In the genomic region with DNA sequence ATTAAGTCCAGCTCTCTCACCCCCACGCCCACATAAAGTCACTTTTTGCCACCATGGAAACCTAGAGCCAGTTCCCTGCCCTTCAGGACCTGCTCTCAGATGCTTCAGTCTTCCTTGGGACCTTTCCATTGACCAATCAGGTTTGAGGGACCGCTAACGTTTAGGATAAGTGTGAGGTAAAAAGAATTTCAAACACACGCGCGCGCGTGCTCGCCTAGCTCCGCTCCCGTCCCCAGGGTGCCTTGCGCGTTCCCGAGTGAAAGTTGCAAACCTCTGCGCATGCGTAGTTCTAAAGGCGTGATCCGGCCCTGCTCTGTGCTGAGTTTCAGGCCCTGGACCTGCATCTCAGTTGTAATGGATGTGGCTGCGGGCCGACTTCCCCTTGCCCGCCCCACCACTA, we compare ENCODE assay signal across 8 mouse cellular contexts. TPM values are rescaled to one million over a fixed set of nuclear protein-coding genes. Genes with fewer than 3 reads are reported as not detected.
DNase-seq lines count a peak whose midpoint lies in the region.

No protein-coding gene starts in this region.

- peaks cover 10% of the 10 kb centered on the region; the same call in 1 of the 2 replicates for H3K36me3 ChIP-seq in macrophage (ENCODE audit: inconsistent target)

- H3K79me2 ChIP-seq in macrophage (ENCODE audit: inconsistent target), result no peaks in the 10 kb centered on the region

- 46% methylated on average over 21 of the region's 21 CpGs for WGBS in macrophage (ENCODE audit: missing documents)

- no peak overlapping the region for H3K27ac ChIP-seq in macrophage

- peak overlapping the region; percentile 7; the same call in 1 of the 2 replicates for H3K4me3 ChIP-seq in macrophage (ENCODE audit: inconsistent target)

- DNase-seq in ZHBTc4 (ENCODE audit: low read depth, low spot score), result peak; percentile 92
- DNase-seq in embryo, embryonic 10 days (ENCODE audit: low spot score), result peak; percentile 83
- peak; percentile 70 for DNase-seq in gastrocnemius, postnatal 14 days
- peak; percentile 81 for DNase-seq in induced T-regulatory cell, adult 2 months (ENCODE audit: low read depth)
- DNase-seq in left cerebral cortex, postnatal 10 days (ENCODE audit: extremely low spot score in 1 of 2, low spot score in 2 of 2), result peak; percentile 59 to 82
- DNase-seq in retina, embryonic 14.5 days (ENCODE audit: low spot score), result peak; percentile 81
- DNase-seq in urinary bladder, adult 2 months (ENCODE audit: low spot score), result peak; percentile 52

- intact Hi-C loops in gastrocnemius, postnatal 14 days (cut with DNase I; ENCODE audit: low total_unique reads), result no loop called here
- intact Hi-C loops in left cerebral cortex, postnatal 10 days (cut with DNase I), result no loop called here

RNA-seq across cellular contexts. Expression of a gene that starts 12.6 kb away (rescaled TPM):
- 10 to 100 TPM; 12.3 to 14.7 TPM for total RNA-seq in gastrocnemius, postnatal 14 days (2021)
- total RNA-seq in left cerebral cortex, postnatal 10 days (2021), result 1 to 10 TPM; 3.6 to 4.3 TPM
- total RNA-seq in macrophage (2018; cell fraction: chromatin; rRNA removed), result 10 to 100 TPM in 23 of 26 experiments, 1 to 10 TPM in 3; 8.8 to 44.7 (median 18.2) TPM
- 10 to 100 TPM; 29.5 to 60.2 (median 39.2) TPM for total RNA-seq in macrophage (2018; cell fraction: cytosol; rRNA removed)
- 10 to 100 TPM; 19.2 to 45.2 (median 31.9) TPM for total RNA-seq in macrophage (2018; cell fraction: nucleus; rRNA removed)
- 19.8 to 35.9 TPM (median 33.6 TPM) in 3 replicates for polyA plus RNA-seq in macrophage (2018)
- 20.4 and 25.4 TPM in 2 replicates for polyA plus RNA-seq in urinary bladder, adult 2 months (2012; rRNA removed)

RNA-seq across cellular contexts. Expression of a gene that starts 36.4 kb away (rescaled TPM):
- 10 to 100 TPM; 12.0 to 12.3 TPM for total RNA-seq in gastrocnemius, postnatal 14 days (2021)
- 10 to 100 TPM; 21.7 to 22.6 TPM for total RNA-seq in left cerebral cortex, postnatal 10 days (2021)
- 1,000 to 10,000 TPM in 8 of 26 experiments, 100 to 1,000 TPM in 18; 115 to 1,272 (median 620) TPM for total RNA-seq in macrophage (2018; cell fraction: chromatin; rRNA removed)
- total RNA-seq in macrophage (2018; cell fraction: cytosol; rRNA removed), result 100 to 1,000 TPM in 12 of 26 experiments, 10 to 100 TPM in 14; 23.2 to 246 (median 81.8) TPM
- total RNA-seq in macrophage (2018; cell fraction: nucleus; rRNA removed), result 1,000 to 10,000 TPM in 2 of 26 experiments, 100 to 1,000 TPM in 24; 118 to 1,016 (median 437) TPM
- polyA plus RNA-seq in macrophage (2018), result 23.2 to 110 TPM (median 45.0 TPM) in 3 replicates
- 24.7 and 29.1 TPM in 2 replicates for polyA plus RNA-seq in urinary bladder, adult 2 months (2012; rRNA removed)

RNA-seq across cellular contexts. Expression of a gene that starts 36.6 kb away (rescaled TPM):
- total RNA-seq in gastrocnemius, postnatal 14 days (2021), result 1 to 10 TPM; 4.7 to 5.4 TPM
- total RNA-seq in left cerebral cortex, postnatal 10 days (2021), result 10 to 100 TPM; 66.8 to 69.0 TPM
- total RNA-seq in macrophage (2018; cell fraction: chromatin; rRNA removed), result 10 to 100 TPM; 27.8 to 95.4 (median 63.1) TPM
- total RNA-seq in macrophage (2018; cell fraction: cytosol; rRNA removed), result 10 to 100 TPM in 22 of 26 experiments, 1 to 10 TPM in 4; 8.4 to 18.4 (median 13.2) TPM
- 10 to 100 TPM; 33.8 to 86.0 (median 47.3) TPM for total RNA-seq in macrophage (2018; cell fraction: nucleus; rRNA removed)
- polyA plus RNA-seq in macrophage (2018), result 9.4 to 11.3 TPM (median 9.5 TPM) in 3 replicates
- polyA plus RNA-seq in urinary bladder, adult 2 months (2012; rRNA removed), result 8.5 and 9.6 TPM in 2 replicates

RNA-seq across cellular contexts. Expression of a gene that starts 54.9 kb away (rescaled TPM):
- total RNA-seq in gastrocnemius, postnatal 14 days (2021), result 10 to 100 TPM; 11.5 to 12.9 TPM
- total RNA-seq in left cerebral cortex, postnatal 10 days (2021), result 10 to 100 TPM; 14.6 to 15.7 TPM
- total RNA-seq in macrophage (2018; cell fraction: chromatin; rRNA removed), result 10 to 100 TPM in 5 of 26 experiments, 1 to 10 TPM in 19, not detected in 2; 1.1 to 15.2 (median 5.4) TPM
- 10 to 100 TPM in 10 of 26 experiments, 1 to 10 TPM in 16; 6.5 to 13.0 (median 9.6) TPM for total RNA-seq in macrophage (2018; cell fraction: cytosol; rRNA removed)
- total RNA-seq in macrophage (2018; cell fraction: nucleus; rRNA removed), result 10 to 100 TPM in 4 of 26 experiments, 1 to 10 TPM in 22; 1.9 to 18.9 (median 5.7) TPM
- 7.8 to 13.8 TPM (median 12.4 TPM) in 3 replicates for polyA plus RNA-seq in macrophage (2018)
- 25.3 and 28.7 TPM in 2 replicates for polyA plus RNA-seq in urinary bladder, adult 2 months (2012; rRNA removed)

RNA-seq across cellular contexts. Expression of a gene that starts 55.2 kb away (rescaled TPM):
- under 1 TPM; 0.10 to 0.13 TPM for total RNA-seq in gastrocnemius, postnatal 14 days (2021)
- total RNA-seq in left cerebral cortex, postnatal 10 days (2021), result 1 to 10 TPM; 2.7 to 3.1 TPM
- total RNA-seq in macrophage (2018; cell fraction: chromatin; rRNA removed), result not detected
- under 1 TPM in 2 of 26 experiments, not detected in 24; 0.03 to 0.04 TPM for total RNA-seq in macrophage (2018; cell fraction: cytosol; rRNA removed)
- total RNA-seq in macrophage (2018; cell fraction: nucleus; rRNA removed), result not detected
- polyA plus RNA-seq in macrophage (2018), result not detected in 3 replicates
- 0.01 and 0.04 TPM in 2 replicates for polyA plus RNA-seq in urinary bladder, adult 2 months (2012; rRNA removed)

Comparison
In these comparisons a context has a peak if more than half of its experiments do, and no peak if none do; other contexts are left out.
1. RNA of a gene that starts 36.6 kb away (total RNA-seq): 66.8 to 69.0 TPM in left cerebral cortex, postnatal 10 days; 4.7 to 5.4 TPM in gastrocnemius, postnatal 14 days; every median in the first group is over 10 times any median in the second.
2. Peak in every context shown above with its lines, with median percentiles within 50 percentile points of each other: DNase-seq.